Mouse (Mus musculus): ENCODE measurements around the gene Rfc5. TPM values are rescaled to one million over a fixed set of nuclear protein-coding genes. Genes with fewer than 3 reads are reported as not detected.
"Not testable (repeated sequence)": the region's sequence is repeated elsewhere in the genome, so short reads cannot be mapped to it uniquely, and the experiment has no call there.

Rfc5 gene
- polyA plus RNA-seq, 1 experiment from 2014 or later: 24.8 TPM

DNA sequence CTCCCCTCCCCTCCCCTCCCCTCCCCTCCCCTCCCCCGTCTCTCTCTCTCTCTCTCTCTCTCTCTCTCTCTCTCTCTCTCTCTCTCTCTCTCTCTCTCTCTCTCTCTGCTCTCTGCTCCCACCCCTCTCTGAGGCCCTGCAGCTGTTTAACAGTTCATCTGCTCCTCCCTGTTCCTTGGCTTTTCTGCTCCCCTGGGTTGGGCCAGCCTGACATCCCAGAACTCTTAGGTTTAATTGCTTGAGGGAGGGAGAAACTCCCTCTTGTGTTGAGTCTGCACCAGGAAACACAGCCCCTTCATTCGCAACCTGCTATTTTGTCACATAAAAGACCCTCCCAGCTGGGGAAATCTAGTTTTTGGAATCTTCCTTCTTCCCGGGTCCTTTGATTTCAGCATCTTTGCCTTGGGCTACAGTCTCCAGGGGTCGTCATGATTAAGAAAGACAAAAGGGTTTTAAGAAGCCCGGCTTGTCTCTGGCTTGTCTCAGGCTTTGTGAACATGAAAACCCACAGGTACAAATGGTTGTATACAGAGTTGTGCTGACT lies 9.2 kb upstream of the Rfc5 start:
- H3K27me3 ChIP-seq (replicated peaks): no peaks in the 10 kb centered on the region
- ATAC-seq (ENCODE audit: low FRiP score): no peak
- 32% methylated on average over 4 of the region's 5 CpGs for WGBS

DNA sequence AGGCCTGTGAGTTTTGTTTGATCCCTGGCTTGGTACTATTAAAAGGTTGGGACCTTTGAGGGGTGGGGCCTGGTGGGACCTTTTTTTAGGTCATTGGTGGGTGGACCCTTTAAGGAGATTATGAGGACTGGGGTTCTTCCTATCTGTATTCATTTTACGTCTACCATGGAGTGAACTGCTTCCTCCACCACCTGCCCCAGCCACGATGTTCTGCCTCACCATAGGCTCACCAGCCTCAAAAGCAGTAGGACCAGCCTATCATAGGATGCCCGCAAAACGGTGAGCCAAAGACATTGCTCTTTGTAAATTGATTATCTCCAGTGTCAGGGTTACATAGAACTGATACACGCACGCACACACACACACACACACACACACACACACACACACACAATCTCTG lies 8.5 kb upstream of the Rfc5 start:
- no peak overlapping the region for H3K27ac ChIP-seq (replicated peaks)
- no peaks in the 10 kb centered on the region for H3K9me3 ChIP-seq (replicated peaks)
- no peak overlapping the region for H3K4me2 ChIP-seq
- no peaks in the 10 kb centered on the region for H3K27me3 ChIP-seq (replicated peaks)
- no peak for ATAC-seq (ENCODE audit: low FRiP score)
- H3K36me3 ChIP-seq: no peaks in the 10 kb centered on the region
- no peaks in the 10 kb centered on the region for H3K4me1 ChIP-seq
- no peak overlapping the region for H3K4me3 ChIP-seq (replicated peaks)
- H3K9ac ChIP-seq (replicated peaks): no peak overlapping the region
- 78% methylated on average over 6 of the region's 6 CpGs for WGBS

More for the DNA sequence above, 9.2 kb upstream of the Rfc5 start:
- no peaks in the 10 kb centered on the region for H3K9me3 ChIP-seq (replicated peaks)
- no peak overlapping the region for H3K4me2 ChIP-seq
- no peak overlapping the region for H3K27ac ChIP-seq (replicated peaks)
- H3K4me1 ChIP-seq: no peaks in the 10 kb centered on the region
- H3K9ac ChIP-seq (replicated peaks): no peak overlapping the region
- H3K36me3 ChIP-seq: no peaks in the 10 kb centered on the region
- H3K4me3 ChIP-seq (replicated peaks): no peak overlapping the region

DNA sequence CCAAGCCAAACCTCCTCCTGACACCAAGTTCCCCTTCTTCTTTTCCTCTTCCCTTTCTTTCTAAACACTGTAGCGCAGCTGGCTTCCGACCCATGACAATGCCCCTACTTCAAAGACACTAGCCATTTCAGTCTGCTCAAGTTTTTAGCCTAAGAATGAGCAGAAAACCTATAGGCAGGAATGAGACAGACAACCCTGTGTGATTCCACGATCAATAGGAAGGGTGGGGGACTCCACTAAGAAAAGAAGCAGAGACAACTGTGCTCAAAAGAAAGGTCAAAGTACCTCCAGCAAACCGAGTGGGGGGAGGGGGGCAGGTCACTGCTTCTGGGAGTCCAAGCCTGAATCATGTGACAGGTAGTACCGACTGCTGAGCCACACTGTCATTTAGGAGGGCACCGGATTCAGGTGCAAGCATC lies 7.8 kb upstream of the Rfc5 start:
- H3K4me3 ChIP-seq (replicated peaks): no peak overlapping the region
- no peak overlapping the region for H3K4me2 ChIP-seq
- no peaks in the 10 kb centered on the region for H3K36me3 ChIP-seq
- H3K27ac ChIP-seq (replicated peaks): no peak overlapping the region
- no peaks in the 10 kb centered on the region for H3K27me3 ChIP-seq (replicated peaks)
- H3K4me1 ChIP-seq: no peaks in the 10 kb centered on the region
- ATAC-seq (ENCODE audit: low FRiP score): no peak
- H3K9me3 ChIP-seq (replicated peaks): no peaks in the 10 kb centered on the region
- 71% methylated on average over 6 of the region's 6 CpGs for WGBS
- H3K9ac ChIP-seq (replicated peaks): no peak overlapping the region

DNA sequence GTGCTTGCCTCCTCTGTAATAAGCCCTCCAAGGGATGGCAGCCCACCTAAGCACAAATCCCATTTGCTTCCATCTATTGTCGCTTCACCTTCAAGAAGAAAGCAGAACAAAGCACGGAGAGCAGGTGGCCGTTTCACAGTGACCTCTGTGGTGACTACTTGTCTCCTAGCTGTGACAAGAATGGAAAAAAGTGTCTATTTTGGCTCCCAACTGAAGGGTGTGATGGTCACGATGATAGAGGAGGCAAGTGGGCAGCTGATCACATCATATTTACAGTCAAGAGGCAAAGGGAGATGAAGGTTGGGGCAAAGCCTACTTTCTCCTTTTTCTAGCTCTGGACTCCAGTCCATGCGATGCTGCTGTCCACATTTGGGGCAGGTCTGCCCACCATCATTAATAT lies 7.0 kb upstream of the Rfc5 start:
- Histone ChIP-seq H3K4me2 (no peak overlapping the region), H3K9ac (replicated peaks) (no peak overlapping the region), H3K4me3 (replicated peaks) (no peak overlapping the region), H3K36me3 (no peaks in the 10 kb centered on the region), H3K9me3 (replicated peaks) (no peaks in the 10 kb centered on the region), H3K27ac (replicated peaks) (no peak overlapping the region), H3K4me1 (no peaks in the 10 kb centered on the region), H3K27me3 (replicated peaks) (no peaks in the 10 kb centered on the region)
- ATAC-seq (ENCODE audit: low FRiP score): no peak
- WGBS: 91% methylated on average over 5 of the region's 5 CpGs

DNA sequence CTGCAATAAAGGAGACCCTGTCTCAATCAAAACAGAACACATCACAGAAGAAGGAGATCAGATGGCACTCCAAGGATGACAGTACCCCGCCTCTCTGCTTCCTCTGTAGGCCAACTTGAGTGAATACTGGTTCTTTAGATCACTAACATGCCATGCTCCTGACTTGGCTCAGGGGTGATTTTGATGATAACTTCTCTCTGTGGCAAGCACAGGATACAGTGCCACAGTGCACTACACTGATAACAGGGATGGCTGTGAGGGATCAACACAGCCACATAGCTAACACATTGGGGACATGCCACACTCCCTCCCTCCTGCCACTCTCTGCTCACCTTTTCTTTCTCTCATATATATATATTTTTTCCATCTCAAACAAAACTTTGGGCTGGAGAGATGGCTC lies 2.0 kb upstream of the Rfc5 start:
- 100% methylated on average over 1 of the region's 1 CpGs for WGBS
- Histone ChIP-seq H3K9ac (replicated peaks) (no peak overlapping the region), H3K27ac (replicated peaks) (no peak overlapping the region)

DNA sequence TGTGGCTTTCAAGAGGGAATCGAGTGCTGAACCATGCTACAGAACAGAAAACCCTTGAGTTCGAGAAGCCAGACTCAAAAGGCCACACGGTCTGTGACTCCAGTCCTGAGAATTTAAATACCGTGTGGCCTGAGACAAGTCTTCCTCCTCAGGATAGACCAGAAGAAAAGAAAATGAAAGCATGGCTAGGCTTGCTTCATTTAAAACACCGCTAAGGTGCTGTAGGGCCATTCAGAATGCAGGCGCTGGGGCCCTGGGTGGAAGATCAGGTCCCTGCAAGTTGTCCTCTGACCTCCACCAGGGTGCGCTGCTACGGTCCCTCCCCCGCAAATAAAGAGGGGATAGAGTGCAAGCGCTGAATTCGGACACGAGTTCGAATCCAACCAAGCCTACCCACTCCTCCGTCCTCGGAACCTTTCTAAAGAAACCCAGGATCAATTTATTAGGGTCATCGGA lies 523 bp downstream of the Rfc5 start:
- ATAC-seq (ENCODE audit: low FRiP score): peak; percentile 39; the same call in 1 of the 2 replicates
- H3K9ac ChIP-seq (replicated peaks): peak overlapping the region; percentile 88
- 12% methylated on average over 16 of the region's 16 CpGs for WGBS
- peak overlapping the region; percentile 80 for H3K4me3 ChIP-seq (replicated peaks)
- H3K4me1 ChIP-seq: peaks cover 11% of the 10 kb centered on the region
- no peaks in the 10 kb centered on the region for H3K9me3 ChIP-seq (replicated peaks)
- H3K36me3 ChIP-seq: peaks cover 19% of the 10 kb centered on the region
- H3K27me3 ChIP-seq (replicated peaks): no peaks in the 10 kb centered on the region
- H3K27ac ChIP-seq (replicated peaks): peak overlapping the region; percentile 63
- H3K4me2 ChIP-seq: peak overlapping the region; percentile 90

More for the DNA sequence above, 2.0 kb upstream of the Rfc5 start:
- Histone ChIP-seq H3K36me3 (no peaks in the 10 kb centered on the region), H3K4me2 (no peak overlapping the region), H3K27me3 (replicated peaks) (no peaks in the 10 kb centered on the region), H3K9me3 (replicated peaks) (no peaks in the 10 kb centered on the region), H3K4me1 (peaks cover 11% of the 10 kb centered on the region), H3K4me3 (replicated peaks) (no peak overlapping the region)
- no peak for ATAC-seq (ENCODE audit: low FRiP score)

DNA sequence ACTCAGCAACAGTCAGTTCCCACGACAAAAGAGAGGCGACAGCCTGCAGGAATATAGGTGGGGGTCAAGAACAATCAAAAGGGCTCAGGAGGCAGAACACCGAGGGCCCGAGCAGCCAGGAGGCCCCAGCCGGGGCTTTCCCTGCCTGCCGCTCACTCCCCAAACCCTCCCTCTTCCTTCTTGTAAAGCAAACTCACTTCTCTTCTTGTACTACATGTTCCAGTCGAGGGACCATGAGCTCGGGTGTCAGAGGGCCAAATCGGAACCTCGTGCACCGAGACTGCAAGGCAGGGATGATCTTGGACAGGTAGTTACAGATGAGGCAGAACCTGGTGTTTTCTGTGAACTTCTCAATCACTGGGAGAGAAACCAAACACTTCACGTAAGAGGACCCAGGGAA lies 5.6 kb downstream of the Rfc5 start:
- Histone ChIP-seq H3K36me3 (peaks cover 60% of the 10 kb centered on the region), H3K4me2 (no peak overlapping the region), H3K27me3 (replicated peaks) (no peaks in the 10 kb centered on the region), H3K27ac (replicated peaks) (no peak overlapping the region), H3K9me3 (replicated peaks) (no peaks in the 10 kb centered on the region), H3K9ac (replicated peaks) (no peak overlapping the region), H3K4me1 (peaks cover 7% of the 10 kb centered on the region), H3K4me3 (replicated peaks) (no peak overlapping the region)
- 77% methylated on average over 12 of the region's 12 CpGs for WGBS
- ATAC-seq (ENCODE audit: low FRiP score): no peak

DNA sequence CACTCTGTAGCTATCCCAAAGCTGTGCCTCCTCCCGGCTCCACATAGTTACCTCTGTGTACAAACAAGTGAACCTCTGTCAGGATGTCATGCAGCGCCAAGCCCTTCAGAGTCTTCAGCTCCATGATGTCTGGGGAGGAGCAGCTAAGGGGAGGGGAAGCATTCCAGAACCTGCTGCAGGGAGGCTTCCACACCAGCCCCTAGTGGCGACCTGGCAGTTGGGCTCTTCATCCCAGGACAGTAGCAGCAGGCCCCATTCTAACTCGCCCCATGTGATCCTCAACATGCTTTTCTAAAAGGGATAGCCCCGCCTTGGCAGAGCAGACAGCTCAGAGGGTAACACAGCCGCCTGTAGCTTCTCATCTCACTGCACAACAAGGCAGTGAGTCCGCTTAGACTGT lies 7.1 kb downstream of the Rfc5 start:
- 90% methylated on average over 7 of the region's 7 CpGs for WGBS
- no peaks in the 10 kb centered on the region for H3K27me3 ChIP-seq (replicated peaks)
- H3K4me1 ChIP-seq: no peaks in the 10 kb centered on the region
- peaks cover 71% of the 10 kb centered on the region for H3K36me3 ChIP-seq
- ATAC-seq (ENCODE audit: low FRiP score): no peak
- no peak overlapping the region for H3K27ac ChIP-seq (replicated peaks)
- H3K9ac ChIP-seq (replicated peaks): no peak overlapping the region
- H3K4me2 ChIP-seq: no peak overlapping the region
- H3K9me3 ChIP-seq (replicated peaks): no peaks in the 10 kb centered on the region
- H3K4me3 ChIP-seq (replicated peaks): no peak overlapping the region

DNA sequence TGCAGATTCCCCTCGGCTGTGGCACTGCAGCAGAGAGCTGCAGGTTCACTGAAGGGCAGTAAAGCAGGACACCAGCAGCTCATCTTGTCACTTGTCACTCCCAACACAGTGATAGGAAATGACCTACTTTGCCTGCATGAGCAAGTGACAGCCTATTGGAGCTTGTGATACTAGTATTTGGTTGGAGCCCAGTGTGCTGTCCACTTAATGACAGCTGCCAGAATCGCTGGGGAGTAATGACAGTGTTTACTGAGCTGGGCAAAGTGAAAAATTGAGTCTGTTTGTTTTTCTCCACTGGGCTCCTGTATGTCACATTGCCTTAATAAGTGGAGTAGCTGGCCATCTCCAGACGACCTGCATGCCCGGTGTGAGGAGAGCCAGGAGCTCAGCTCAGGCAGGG lies 8.6 kb downstream of the Rfc5 start:
- no peak overlapping the region for H3K4me2 ChIP-seq
- WGBS: 87% methylated on average over 4 of the region's 4 CpGs
- peaks cover 81% of the 10 kb centered on the region for H3K36me3 ChIP-seq
- ATAC-seq (ENCODE audit: low FRiP score): no peak
- H3K4me1 ChIP-seq: no peaks in the 10 kb centered on the region
- H3K4me3 ChIP-seq (replicated peaks): no peak overlapping the region
- H3K27me3 ChIP-seq (replicated peaks): no peaks in the 10 kb centered on the region
- H3K9me3 ChIP-seq (replicated peaks): no peaks in the 10 kb centered on the region
- no peak overlapping the region for H3K27ac ChIP-seq (replicated peaks)
- no peak overlapping the region for H3K9ac ChIP-seq (replicated peaks)

DNA sequence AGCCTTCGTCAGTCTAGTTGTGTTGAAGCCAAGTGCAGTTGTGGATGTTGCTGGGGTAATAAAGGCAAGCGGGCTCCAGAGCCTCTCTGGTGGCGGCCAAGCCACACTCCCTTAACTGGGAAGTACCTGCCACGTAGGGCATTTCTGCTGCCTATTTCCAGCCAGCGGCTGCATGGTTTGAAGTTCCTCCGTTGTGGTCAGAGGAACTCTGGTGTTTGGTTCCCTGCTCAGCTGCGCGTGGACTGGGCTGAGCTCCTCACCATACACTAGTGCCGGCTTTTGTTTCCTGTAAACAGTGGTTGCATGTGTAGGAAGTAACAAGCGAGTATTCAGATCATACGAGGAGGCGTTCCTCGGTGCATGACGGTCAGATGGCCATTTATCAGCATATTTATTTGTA lies 11.1 kb downstream of the Rfc5 start:
- H3K9me3 ChIP-seq (replicated peaks); ATAC-seq (ENCODE audit: low FRiP score); H3K27me3 ChIP-seq (replicated peaks); H3K4me2 ChIP-seq; H3K4me1 ChIP-seq; H3K9ac ChIP-seq (replicated peaks); H3K27ac ChIP-seq (replicated peaks); H3K4me3 ChIP-seq (replicated peaks): not testable (repeated sequence)
- H3K36me3 ChIP-seq: peaks cover 89% of the 10 kb centered on the region
- WGBS: 93% methylated on average over 14 of the region's 14 CpGs

DNA sequence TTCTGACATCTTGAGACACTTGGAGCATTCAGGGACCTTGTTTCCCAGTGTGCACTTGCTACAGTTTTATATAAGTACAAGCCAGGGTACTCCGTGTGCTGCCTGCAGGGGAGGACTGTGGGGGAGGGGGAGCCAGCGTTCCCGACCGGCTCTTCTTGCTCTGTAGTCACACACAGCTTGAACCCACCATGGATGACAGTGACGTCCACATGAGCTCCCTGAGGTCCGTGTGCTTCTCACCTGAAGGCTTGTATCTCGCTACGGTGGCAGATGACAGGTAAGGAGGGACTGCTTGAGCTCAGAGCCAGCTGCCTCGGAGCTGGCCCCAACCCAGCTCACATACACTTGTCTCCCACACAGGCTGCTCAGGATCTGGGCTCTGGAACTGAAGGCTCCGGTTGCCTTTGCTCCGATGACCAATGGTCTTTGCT lies 12.5 kb downstream of the Rfc5 start:
- no peak for ATAC-seq (ENCODE audit: low FRiP score)
- H3K9me3 ChIP-seq (replicated peaks): no peaks in the 10 kb centered on the region
- peaks cover 90% of the 10 kb centered on the region for H3K36me3 ChIP-seq
- no peak overlapping the region for H3K4me2 ChIP-seq
- no peaks in the 10 kb centered on the region for H3K27me3 ChIP-seq (replicated peaks)
- no peak overlapping the region for H3K27ac ChIP-seq (replicated peaks)
- H3K9ac ChIP-seq (replicated peaks): no peak overlapping the region
- WGBS: 84% methylated on average over 11 of the region's 11 CpGs
- H3K4me1 ChIP-seq: no peaks in the 10 kb centered on the region
- H3K4me3 ChIP-seq (replicated peaks): no peak overlapping the region

DNA sequence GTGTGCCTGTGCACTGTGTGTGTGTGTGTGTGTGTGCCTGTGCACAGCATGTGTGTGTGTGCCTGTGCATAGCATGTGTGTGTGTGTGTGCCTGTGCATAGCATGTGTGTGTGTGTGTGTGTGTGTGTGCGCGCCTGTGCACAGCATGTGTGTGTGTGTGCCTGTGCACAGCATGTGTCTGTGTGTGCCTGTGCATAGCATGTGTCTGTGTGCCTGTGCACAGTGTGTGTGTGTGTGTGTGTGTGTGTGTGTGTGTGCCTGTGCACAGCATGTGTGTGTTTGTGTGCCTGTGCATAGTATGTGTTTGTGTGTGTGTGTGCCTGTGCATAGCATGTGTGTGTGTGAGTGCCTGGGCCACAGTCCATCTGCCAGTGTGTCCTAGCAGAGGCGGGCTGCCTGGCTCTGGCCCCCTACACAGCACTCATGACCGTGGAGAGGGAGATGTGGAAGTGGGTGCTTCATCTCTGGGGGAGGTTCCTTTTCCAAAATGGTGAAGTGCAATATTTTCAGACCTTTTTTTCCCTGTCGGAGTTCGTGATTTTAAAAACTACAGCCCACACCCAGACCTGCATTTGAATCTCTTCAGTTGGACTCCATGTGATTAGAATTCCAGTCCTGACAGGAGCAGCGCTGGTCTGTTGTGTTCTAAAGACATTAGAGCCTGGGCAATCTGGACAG lies 14.3 kb downstream of the Rfc5 start:
- no peaks in the 10 kb centered on the region for H3K4me1 ChIP-seq
- no peak overlapping the region for H3K9ac ChIP-seq (replicated peaks)
- WGBS: 93% methylated on average over 7 of the region's 7 CpGs
- no peak overlapping the region for H3K27ac ChIP-seq (replicated peaks)
- no peak overlapping the region for H3K4me2 ChIP-seq
- H3K4me3 ChIP-seq (replicated peaks): no peak overlapping the region
- no peaks in the 10 kb centered on the region for H3K9me3 ChIP-seq (replicated peaks)
- no peak for ATAC-seq (ENCODE audit: low FRiP score)
- no peaks in the 10 kb centered on the region for H3K27me3 ChIP-seq (replicated peaks)
- peaks cover 86% of the 10 kb centered on the region for H3K36me3 ChIP-seq
